Mouse (Mus musculus) CH12F3 (cell line): ENCODE data around the gene Tmem114.

Source experiments
- in situ Hi-C: fragments of 300-500 bp; cut with MboI; formaldehyde crosslinking; loops from 2 replicates; pipeline ENCODE4 v1.14.3; 2020; ENCODE audit warnings: low sequenced_read_pairs

The Tmem114 gene

GRCm38 (mm10) chr16:8424971-8425330 is at the start of gene Tmem114:
Tmem114 (minus strand) TSS chr16:8425136.
- in situ Hi-C loops, result loop anchor here (25.0 kb wide), 1 partner anchor 437 kb away; no protein-coding TSS in a partner anchor

- in situ Hi-C loops, result no loop called here
These were observed 45.9 kb upstream of the Tmem114 start, which contains the start of gene Mettl22 for GRCm38 (mm10) chr16:8470603-8471481. Mettl22 (plus strand) TSS chr16:8470788.

- in situ Hi-C loops, result no loop called here
These were observed 45.2 kb upstream of the Tmem114 start for GRCm38 (mm10) chr16:8470132-8470531.

GRCm38 (mm10) chr16:8459098-8459497 is 34.2 kb upstream of the Tmem114 start:
- in situ Hi-C loops, result no loop called here

- in situ Hi-C loops, result no loop called here
These were observed 33.5 kb upstream of the Tmem114 start for GRCm38 (mm10) chr16:8458391-8458790.

- in situ Hi-C loops, result no loop called here
These were observed 30.3 kb upstream of the Tmem114 start for GRCm38 (mm10) chr16:8455221-8455620.

GRCm38 (mm10) chr16:8453301-8453700 is 28.4 kb upstream of the Tmem114 start:
- in situ Hi-C loops, result no loop called here

- in situ Hi-C loops, result no loop called here
These were observed 21.3 kb upstream of the Tmem114 start for GRCm38 (mm10) chr16:8446256-8446655.

GRCm38 (mm10) chr16:8444911-8445310 is 20.0 kb upstream of the Tmem114 start:
- in situ Hi-C loops, result no loop called here

GRCm38 (mm10) chr16:8432616-8433015 is 7.7 kb upstream of the Tmem114 start:
- in situ Hi-C loops, result no loop called here

GRCm38 (mm10) chr16:8429531-8429930 is 4.6 kb upstream of the Tmem114 start:
- in situ Hi-C loops, result no loop called here

- in situ Hi-C loops, result no loop called here
These were observed 800 bp upstream of the Tmem114 start for GRCm38 (mm10) chr16:8425736-8426135.

- in situ Hi-C loops, result loop anchor here (25.0 kb wide), 1 partner anchor 438 kb away; no protein-coding TSS in a partner anchor
These were observed 570 bp downstream of the Tmem114 start for GRCm38 (mm10) chr16:8424161-8424970.

- in situ Hi-C loops, result loop anchor here (25.0 kb wide), 1 partner anchor 439 kb away; no protein-coding TSS in a partner anchor
These were observed 1.3 kb downstream of the Tmem114 start for GRCm38 (mm10) chr16:8423626-8424114.

GRCm38 (mm10) chr16:8420842-8421241 is 4.1 kb downstream of the Tmem114 start:
- in situ Hi-C loops, result loop anchor here (25.0 kb wide), 1 partner anchor 441 kb away; no protein-coding TSS in a partner anchor

- in situ Hi-C loops, result loop anchor here (25.0 kb wide), 1 partner anchor 442 kb away; no protein-coding TSS in a partner anchor
These were observed 4.6 kb downstream of the Tmem114 start for GRCm38 (mm10) chr16:8420381-8420780.

- in situ Hi-C loops, result loop anchor here (10.0 to 25.0 kb wide), 2 partner anchors 65 to 443 kb away; no protein-coding TSS in a partner anchor
These were observed 5.3 kb downstream of the Tmem114 start for GRCm38 (mm10) chr16:8419666-8420065.

GRCm38 (mm10) chr16:8418126-8418525 is 6.8 kb downstream of the Tmem114 start:
- in situ Hi-C loops, result loop anchor here (10.0 to 25.0 kb wide), 2 partner anchors 67 to 444 kb away; no protein-coding TSS in a partner anchor

GRCm38 (mm10) chr16:8417011-8417720 is 7.8 kb downstream of the Tmem114 start:
- in situ Hi-C loops, result loop anchor here (10.0 to 25.0 kb wide), 2 partner anchors 68 to 445 kb away; no protein-coding TSS in a partner anchor

GRCm38 (mm10) chr16:8415996-8416395 is 8.9 kb downstream of the Tmem114 start:
- in situ Hi-C loops, result loop anchor here (10.0 to 25.0 kb wide), 2 partner anchors 69 to 446 kb away; no protein-coding TSS in a partner anchor
